Mouse (Mus musculus): ENCODE measurements around the gene Brd1. TPM values are rescaled to one million over a fixed set of nuclear protein-coding genes. Genes with fewer than 3 reads are reported as not detected.
"Not testable (repeated sequence)": the region's sequence is repeated elsewhere in the genome, so short reads cannot be mapped to it uniquely, and the experiment has no call there.

Brd1 gene
- polyA plus RNA-seq, 1 experiment = 14.4 TPM

DNA sequence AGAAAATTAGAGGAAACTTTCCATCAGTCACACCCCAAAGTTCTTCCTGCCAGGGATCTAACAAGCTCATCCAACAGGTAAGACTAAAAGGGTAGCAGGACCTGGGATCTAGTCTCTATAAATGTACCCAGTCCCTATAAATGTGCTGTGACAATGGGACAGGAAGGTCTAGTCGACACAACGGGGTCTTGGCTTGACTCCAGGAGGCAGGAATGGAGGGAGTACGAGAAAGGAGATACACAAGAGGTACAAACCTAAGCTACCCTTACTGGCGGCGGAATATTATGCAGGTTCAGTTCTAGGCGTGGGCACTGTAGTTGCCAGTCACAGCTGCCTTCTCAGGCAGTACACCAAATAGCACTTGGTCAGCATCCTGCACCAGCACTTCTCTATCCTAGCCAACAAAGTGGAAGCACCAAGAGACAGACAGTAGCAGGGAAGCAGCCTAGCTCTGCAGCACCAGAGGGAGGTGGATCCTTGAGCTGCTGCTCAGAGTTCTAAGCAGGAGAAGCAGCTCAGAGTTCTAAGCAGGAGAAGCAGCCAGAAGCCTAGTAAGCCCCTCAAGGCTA lies 19.9 kb downstream of the Brd1 start:
- no peak overlapping the region for H3K4me3 ChIP-seq (ENCODE audit: control insufficient read depth, low read depth, low read length)
- peaks cover 2% of the 10 kb centered on the region; the same call in 1 of the 2 replicates for H3K4me1 ChIP-seq (ENCODE audit: control insufficient read depth, insufficient read depth, low read length)
- H3K27me3 ChIP-seq (ENCODE audit: control insufficient read depth, insufficient read depth, low read length) = no peaks in the 10 kb centered on the region
- peaks cover 7% of the 10 kb centered on the region for H3K36me3 ChIP-seq (ENCODE audit: control insufficient read depth, insufficient read depth, low read length)
- TF ChIP-seq POLR2A (IDR thresholded peaks at IDR 0.05; ENCODE audit: control insufficient read depth, low read depth, low read length) (no peak), CTCF (IDR thresholded peaks at IDR 0.05; ENCODE audit: control insufficient read depth, insufficient read depth, insufficient replicate concordance, low read depth, low read length) (no peak)
- no peak overlapping the region; the same call in 1 of the 2 replicates for H3K27ac ChIP-seq (ENCODE audit: control insufficient read depth, insufficient read depth, low read depth, low read length)

DNA sequence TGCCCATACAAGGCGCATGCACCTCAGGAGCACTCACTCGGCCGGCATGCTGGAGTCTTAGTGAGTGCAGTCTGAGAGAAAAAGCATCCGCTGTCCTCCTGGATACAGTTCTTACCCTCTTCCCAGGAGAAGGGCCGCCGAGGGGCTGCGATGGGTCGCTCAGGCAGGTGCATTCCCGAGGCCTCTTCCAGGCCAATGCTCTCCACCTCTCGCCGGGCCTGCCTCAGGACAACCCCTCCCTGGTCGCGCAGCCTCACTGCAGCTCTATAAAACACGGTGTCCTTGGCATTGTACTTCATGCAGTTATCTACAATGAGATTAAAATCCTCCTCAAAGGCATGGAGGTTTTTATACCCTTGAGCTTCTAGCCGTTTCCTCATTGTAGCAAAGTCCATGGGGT lies 21.5 kb downstream of the Brd1 start:
- H3K36me3 ChIP-seq (ENCODE audit: control insufficient read depth, insufficient read depth, low read length) = peaks cover 8% of the 10 kb centered on the region
- H3K4me3 ChIP-seq (ENCODE audit: control insufficient read depth, low read depth, low read length) = no peak overlapping the region
- no peaks in the 10 kb centered on the region; the same call in 1 of the 2 replicates for H3K4me1 ChIP-seq (ENCODE audit: control insufficient read depth, insufficient read depth, low read length)
- H3K27me3 ChIP-seq (ENCODE audit: control insufficient read depth, insufficient read depth, low read length) = no peaks in the 10 kb centered on the region
- TF ChIP-seq CTCF (IDR thresholded peaks at IDR 0.05; ENCODE audit: control insufficient read depth, insufficient read depth, insufficient replicate concordance, low read depth, low read length) (no peak), POLR2A (IDR thresholded peaks at IDR 0.05; ENCODE audit: control insufficient read depth, low read depth, low read length) (no peak)
- no peak overlapping the region for H3K27ac ChIP-seq (ENCODE audit: control insufficient read depth, insufficient read depth, low read depth, low read length)

DNA sequence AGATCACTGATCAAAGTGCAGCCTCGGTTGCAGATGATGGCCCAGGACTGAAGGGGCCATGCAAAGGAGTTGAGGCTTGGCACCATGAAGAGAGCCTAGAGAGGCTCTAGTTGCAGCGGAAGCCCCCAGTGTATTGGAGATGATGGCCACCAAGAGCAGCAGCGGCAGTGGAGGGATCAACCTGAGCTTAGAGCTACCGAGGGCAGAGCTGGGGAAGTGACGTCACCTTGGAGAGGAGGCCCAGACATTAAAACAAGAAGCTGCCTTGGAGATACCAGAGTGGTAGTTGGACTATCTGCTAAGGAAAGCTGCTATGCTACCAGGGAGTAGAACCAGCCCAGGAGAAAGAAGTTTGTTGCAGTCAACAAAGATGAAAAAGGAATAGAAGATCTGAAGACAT lies 24.2 kb downstream of the Brd1 start:
- Histone ChIP-seq H3K4me3 (ENCODE audit: control insufficient read depth, low read depth, low read length) (no peak overlapping the region), H3K4me1 (ENCODE audit: control insufficient read depth, insufficient read depth, low read length) (no peaks in the 10 kb centered on the region; the same call in 1 of the 2 replicates), H3K36me3 (ENCODE audit: control insufficient read depth, insufficient read depth, low read length) (peaks cover 6% of the 10 kb centered on the region), H3K27ac (ENCODE audit: control insufficient read depth, insufficient read depth, low read depth, low read length) (no peak overlapping the region), H3K27me3 (ENCODE audit: control insufficient read depth, insufficient read depth, low read length) (no peaks in the 10 kb centered on the region)
- no peak for TF ChIP-seq CTCF (IDR thresholded peaks at IDR 0.05; ENCODE audit: control insufficient read depth, insufficient read depth, insufficient replicate concordance, low read depth, low read length)
- TF ChIP-seq POLR2A (IDR thresholded peaks at IDR 0.05; ENCODE audit: control insufficient read depth, low read depth, low read length) = no peak

DNA sequence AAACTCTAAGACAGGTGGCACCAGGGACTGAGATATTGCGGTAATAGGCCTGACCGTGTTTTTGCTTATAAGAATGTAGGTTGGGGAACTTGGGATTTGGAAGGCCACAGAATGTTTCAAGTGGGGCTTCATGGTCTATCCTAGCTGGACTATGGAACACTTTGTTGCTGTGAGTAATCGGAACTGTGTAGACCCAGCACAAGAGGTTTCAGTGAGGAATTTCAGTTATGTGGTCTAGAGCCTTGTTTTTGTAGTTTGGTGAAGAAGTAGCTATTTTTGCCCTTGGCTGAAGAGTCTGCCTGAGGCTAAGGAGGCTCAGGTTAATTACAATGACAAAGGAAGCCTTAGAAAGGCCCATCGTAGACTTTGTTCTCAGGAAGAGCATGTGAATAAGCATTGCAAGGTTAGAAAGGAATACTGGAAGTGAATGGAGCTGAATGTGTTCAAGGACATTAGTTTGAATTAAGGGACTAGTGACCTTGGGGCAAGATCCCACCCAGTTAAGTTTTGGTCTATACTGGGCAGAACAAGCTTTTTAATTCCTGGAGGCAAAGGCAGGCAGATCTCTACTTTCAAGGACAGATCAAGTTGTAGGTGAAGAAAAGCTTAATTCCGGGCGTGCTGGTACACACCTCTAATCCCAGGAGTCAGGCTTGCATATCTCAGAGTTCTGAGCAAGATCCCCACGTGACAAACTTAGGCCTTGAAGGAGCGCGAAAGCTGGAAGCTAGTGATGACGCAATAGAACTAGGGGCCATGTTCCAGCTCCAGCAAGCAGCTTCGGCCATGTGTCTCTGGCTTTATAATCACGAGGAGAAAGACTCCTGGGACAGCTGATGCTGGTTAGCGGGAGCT lies 25.1 kb downstream of the Brd1 start:
- no peaks in the 10 kb centered on the region; the same call in 1 of the 2 replicates for H3K4me1 ChIP-seq (ENCODE audit: control insufficient read depth, insufficient read depth, low read length)
- H3K4me3 ChIP-seq (ENCODE audit: control insufficient read depth, low read depth, low read length) = no peak overlapping the region
- TF ChIP-seq POLR2A (IDR thresholded peaks at IDR 0.05; ENCODE audit: control insufficient read depth, low read depth, low read length) = no peak
- TF ChIP-seq CTCF (IDR thresholded peaks at IDR 0.05; ENCODE audit: control insufficient read depth, insufficient read depth, insufficient replicate concordance, low read depth, low read length) = no peak
- H3K27ac ChIP-seq (ENCODE audit: control insufficient read depth, insufficient read depth, low read depth, low read length) = peak overlapping the region; percentile 37
- peaks cover 7% of the 10 kb centered on the region for H3K36me3 ChIP-seq (ENCODE audit: control insufficient read depth, insufficient read depth, low read length)
- no peaks in the 10 kb centered on the region for H3K27me3 ChIP-seq (ENCODE audit: control insufficient read depth, insufficient read depth, low read length)

DNA sequence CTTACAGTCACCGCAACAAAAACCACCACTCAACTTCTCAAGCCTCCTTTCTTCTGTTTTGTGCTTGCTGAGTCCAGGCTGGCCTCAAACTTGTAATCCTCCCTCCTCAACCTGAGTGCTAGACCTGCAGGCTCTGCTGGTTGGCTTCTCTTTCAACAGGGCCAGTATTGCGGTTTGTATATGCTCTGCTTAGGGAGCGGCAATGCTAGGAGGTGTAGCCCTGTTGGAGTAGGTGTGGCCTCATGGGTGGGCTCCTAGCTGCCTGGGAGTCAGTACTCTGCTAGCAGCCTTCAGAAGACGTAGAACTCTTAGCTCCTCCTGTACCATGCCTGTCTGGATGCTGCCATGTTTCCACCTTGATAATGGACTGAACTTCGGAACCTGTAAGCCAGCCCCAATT lies 25.8 kb downstream of the Brd1 start:
- TF ChIP-seq POLR2A (IDR thresholded peaks at IDR 0.05; ENCODE audit: control insufficient read depth, low read depth, low read length) = no peak
- TF ChIP-seq CTCF (IDR thresholded peaks at IDR 0.05; ENCODE audit: control insufficient read depth, insufficient read depth, insufficient replicate concordance, low read depth, low read length) = no peak
- Histone ChIP-seq H3K4me3 (ENCODE audit: control insufficient read depth, low read depth, low read length) (no peak overlapping the region), H3K36me3 (ENCODE audit: control insufficient read depth, insufficient read depth, low read length) (peaks cover 6% of the 10 kb centered on the region)

DNA sequence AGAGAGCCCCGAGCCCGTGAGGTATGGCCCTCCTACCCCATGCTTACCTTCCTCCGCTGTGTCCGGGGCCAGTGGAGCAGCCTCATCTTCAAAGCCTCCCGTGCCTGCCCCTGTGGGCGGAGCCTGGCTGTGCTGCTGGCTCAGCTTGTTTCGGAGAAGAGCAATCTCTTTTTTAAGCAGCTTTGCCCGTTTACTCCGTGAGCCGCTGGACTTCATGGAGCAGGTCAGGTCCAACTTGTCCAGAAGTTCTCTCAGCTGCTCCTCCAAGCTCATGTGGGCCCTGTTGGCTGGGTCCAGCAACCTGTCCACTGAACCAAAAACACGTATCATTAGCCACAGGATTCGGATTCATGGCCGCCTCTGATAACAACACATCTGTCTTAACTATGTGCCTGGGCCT lies 27.0 kb downstream of the Brd1 start:
- not testable (repeated sequence) for H3K4me3 ChIP-seq (ENCODE audit: control insufficient read depth, low read depth, low read length); H3K27ac ChIP-seq (ENCODE audit: control insufficient read depth, insufficient read depth, low read depth, low read length); H3K4me1 ChIP-seq (ENCODE audit: control insufficient read depth, insufficient read depth, low read length); H3K27me3 ChIP-seq (ENCODE audit: control insufficient read depth, insufficient read depth, low read length); H3K36me3 ChIP-seq (ENCODE audit: control insufficient read depth, insufficient read depth, low read length)

More for the DNA sequence above, 25.8 kb downstream of the Brd1 start:
- H3K27ac ChIP-seq (ENCODE audit: control insufficient read depth, insufficient read depth, low read depth, low read length) = peak overlapping the region; percentile 28; the same call in 1 of the 2 replicates
- no peaks in the 10 kb centered on the region for H3K27me3 ChIP-seq (ENCODE audit: control insufficient read depth, insufficient read depth, low read length)
- H3K4me1 ChIP-seq (ENCODE audit: control insufficient read depth, insufficient read depth, low read length) = no peaks in the 10 kb centered on the region; the same call in 1 of the 2 replicates

DNA sequence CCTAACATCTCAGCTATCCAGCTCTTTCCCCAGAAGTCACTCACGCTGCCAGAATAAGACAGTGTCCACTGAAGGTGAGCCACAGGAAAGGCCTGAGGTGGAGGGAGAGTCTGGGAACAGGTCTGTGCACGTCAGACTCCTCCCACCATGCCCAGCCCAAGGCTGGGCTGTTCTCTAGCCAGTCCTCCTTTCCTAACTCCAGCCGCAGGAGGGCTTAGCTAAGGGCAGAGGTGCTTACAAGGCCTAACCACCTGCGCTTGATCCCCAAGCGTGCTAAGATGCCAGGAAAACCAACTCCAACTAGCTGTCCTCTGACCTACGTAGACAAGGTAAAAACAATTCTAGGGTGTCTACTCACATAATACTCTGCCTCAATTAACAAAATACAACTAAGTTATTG lies 27.7 kb downstream of the Brd1 start:
- H3K27ac ChIP-seq (ENCODE audit: control insufficient read depth, insufficient read depth, low read depth, low read length) = no peak overlapping the region
- peaks cover 5% of the 10 kb centered on the region for H3K36me3 ChIP-seq (ENCODE audit: control insufficient read depth, insufficient read depth, low read length)
- no peaks in the 10 kb centered on the region for H3K27me3 ChIP-seq (ENCODE audit: control insufficient read depth, insufficient read depth, low read length)
- H3K4me1 ChIP-seq (ENCODE audit: control insufficient read depth, insufficient read depth, low read length) = no peaks in the 10 kb centered on the region; the same call in 1 of the 2 replicates
- TF ChIP-seq CTCF (IDR thresholded peaks at IDR 0.05; ENCODE audit: control insufficient read depth, insufficient read depth, insufficient replicate concordance, low read depth, low read length) = no peak
- TF ChIP-seq POLR2A (IDR thresholded peaks at IDR 0.05; ENCODE audit: control insufficient read depth, low read depth, low read length) = no peak
- H3K4me3 ChIP-seq (ENCODE audit: control insufficient read depth, low read depth, low read length) = no peak overlapping the region
